Mouse (Mus musculus): ENCODE data around the gene Pnldc1. TPM values are rescaled to one million over a fixed set of nuclear protein-coding genes. Genes with fewer than 3 reads are reported as not detected.
A peak's percentile ranks its signal among the peaks of the same experiment; 100 is the strongest.
"Not testable (repeated sequence)": the region's sequence is repeated elsewhere in the genome, so short reads cannot be mapped to it uniquely, and the experiment has no call there.

Pnldc1 gene
- polyA plus RNA-seq, 1 experiment: 4.5 TPM

GRCm38 (mm10) chr17:12902291-12902690 lies 7.7 kb downstream of the Pnldc1 start:
- H3K4me1 ChIP-seq (ENCODE audit: control insufficient read depth, insufficient read depth, low read length): no peaks in the 10 kb centered on the region
- WGBS: 94% methylated on average over 6 of the region's 6 CpGs
- no peaks in the 10 kb centered on the region for H3K27me3 ChIP-seq (ENCODE audit: control insufficient read depth, insufficient read depth, low read length)
- H3K27ac ChIP-seq (ENCODE audit: insufficient read depth, low read length): no peak overlapping the region
- H3K4me3 ChIP-seq (replicated peaks; ENCODE audit: insufficient read depth, low read depth, low read length): no peak overlapping the region
- DNase-seq: no peak
- TF ChIP-seq POLR2A (IDR thresholded peaks at IDR 0.05; ENCODE audit: borderline replicate concordance, insufficient read depth, low read length) (no peak), CTCF (IDR thresholded peaks at IDR 0.05; ENCODE audit: borderline replicate concordance, insufficient read depth, low read depth, low read length) (no peak)

GRCm38 (mm10) chr17:12898607-12899006 lies 11.4 kb downstream of the Pnldc1 start:
- H3K4me1 ChIP-seq (ENCODE audit: control insufficient read depth, insufficient read depth, low read length); H3K27me3 ChIP-seq (ENCODE audit: control insufficient read depth, insufficient read depth, low read length); H3K27ac ChIP-seq (ENCODE audit: insufficient read depth, low read length); H3K4me3 ChIP-seq (replicated peaks; ENCODE audit: insufficient read depth, low read depth, low read length); DNase-seq: not testable (repeated sequence)
- 22% methylated on average over 2 of the region's 2 CpGs for WGBS

DNA sequence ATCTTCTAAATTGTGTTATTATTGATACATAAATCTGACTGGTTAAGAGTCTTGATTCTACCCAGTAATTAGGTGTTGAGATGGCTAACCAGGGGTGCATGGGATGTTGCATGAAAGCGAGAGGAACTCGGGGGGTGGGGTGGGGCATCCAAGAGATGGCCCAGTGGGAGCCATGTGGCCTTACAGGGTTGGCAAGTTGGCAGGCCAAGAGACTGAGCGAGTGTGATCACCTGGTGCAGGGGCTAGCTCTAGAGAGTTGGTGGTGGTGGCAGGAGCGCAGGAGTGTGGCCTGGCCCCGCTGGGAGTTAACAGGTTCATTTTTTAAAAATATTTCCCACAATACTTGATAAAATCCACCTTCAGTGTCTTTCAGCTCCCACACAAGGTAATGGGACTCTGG lies 12.4 kb downstream of the Pnldc1 start:
- H3K27ac ChIP-seq (ENCODE audit: insufficient read depth, low read length): no peak overlapping the region
- WGBS: 76% methylated on average over 5 of the region's 5 CpGs

DNA sequence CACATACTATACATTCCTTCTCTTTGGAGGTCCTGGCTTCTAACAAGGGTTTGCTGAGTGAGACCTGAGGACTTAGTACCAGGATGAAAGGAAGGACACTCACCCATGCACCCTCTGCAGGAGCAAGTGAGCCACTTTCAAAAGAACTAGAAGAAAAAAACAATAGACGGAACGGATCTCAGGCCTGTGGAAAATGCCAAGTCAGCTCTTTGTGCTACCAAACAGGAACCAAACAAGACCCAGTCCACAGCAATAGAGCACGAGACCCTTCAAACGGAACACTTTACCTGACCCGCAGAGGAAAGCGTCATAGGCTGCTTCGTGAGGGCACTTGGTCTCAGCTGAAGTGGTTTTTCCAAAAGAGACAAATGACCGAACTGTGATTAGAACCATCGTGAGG lies 18.0 kb downstream of the Pnldc1 start:
- no peak for DNase-seq
- no peaks in the 10 kb centered on the region; the same call in 1 of the 2 replicates for H3K4me1 ChIP-seq (ENCODE audit: control insufficient read depth, insufficient read depth, low read length)
- TF ChIP-seq POLR2A (IDR thresholded peaks at IDR 0.05; ENCODE audit: borderline replicate concordance, insufficient read depth, low read length): no peak
- no peak for TF ChIP-seq CTCF (IDR thresholded peaks at IDR 0.05; ENCODE audit: borderline replicate concordance, insufficient read depth, low read depth, low read length)
- no peaks in the 10 kb centered on the region for H3K27me3 ChIP-seq (ENCODE audit: control insufficient read depth, insufficient read depth, low read length)
- WGBS: 96% methylated on average over 9 of the region's 9 CpGs
- H3K27ac ChIP-seq (ENCODE audit: insufficient read depth, low read length): no peak overlapping the region
- no peak overlapping the region for H3K4me3 ChIP-seq (replicated peaks; ENCODE audit: insufficient read depth, low read depth, low read length)

More for the DNA sequence above, 12.4 kb downstream of the Pnldc1 start:
- TF ChIP-seq POLR2A (IDR thresholded peaks at IDR 0.05; ENCODE audit: borderline replicate concordance, insufficient read depth, low read length) (no peak), CTCF (IDR thresholded peaks at IDR 0.05; ENCODE audit: borderline replicate concordance, insufficient read depth, low read depth, low read length) (no peak)
- no peaks in the 10 kb centered on the region for H3K4me1 ChIP-seq (ENCODE audit: control insufficient read depth, insufficient read depth, low read length)
- H3K27me3 ChIP-seq (ENCODE audit: control insufficient read depth, insufficient read depth, low read length): no peaks in the 10 kb centered on the region
- DNase-seq: no peak
- no peak overlapping the region for H3K4me3 ChIP-seq (replicated peaks; ENCODE audit: insufficient read depth, low read depth, low read length)

DNA sequence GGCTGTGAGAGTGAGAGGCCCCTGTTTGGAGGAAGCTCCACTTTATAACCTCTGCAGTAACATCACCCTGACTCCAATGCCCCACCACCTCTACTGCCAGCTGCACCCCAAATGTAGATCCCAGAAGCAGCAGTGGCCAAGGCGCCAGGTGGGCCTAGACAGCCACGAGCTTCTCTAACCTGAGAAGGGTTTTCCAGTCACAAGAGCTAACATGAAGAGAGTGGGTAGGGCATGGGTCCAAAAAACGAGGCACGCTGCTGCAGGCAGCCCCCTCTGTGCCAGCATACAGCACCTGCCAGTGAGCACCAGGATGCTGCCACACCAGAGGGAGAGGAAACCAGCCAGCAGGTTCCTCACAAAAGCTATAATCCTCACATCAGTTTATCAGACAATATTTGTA lies 19.0 kb downstream of the Pnldc1 start:
- no peak overlapping the region for H3K27ac ChIP-seq (ENCODE audit: insufficient read depth, low read length)
- TF ChIP-seq CTCF (IDR thresholded peaks at IDR 0.05; ENCODE audit: borderline replicate concordance, insufficient read depth, low read depth, low read length): no peak
- TF ChIP-seq POLR2A (IDR thresholded peaks at IDR 0.05; ENCODE audit: borderline replicate concordance, insufficient read depth, low read length): no peak
- H3K4me1 ChIP-seq (ENCODE audit: control insufficient read depth, insufficient read depth, low read length): no peaks in the 10 kb centered on the region; the same call in 1 of the 2 replicates
- no peak overlapping the region for H3K4me3 ChIP-seq (replicated peaks; ENCODE audit: insufficient read depth, low read depth, low read length)
- WGBS: 32% methylated on average over 4 of the region's 4 CpGs
- H3K27me3 ChIP-seq (ENCODE audit: control insufficient read depth, insufficient read depth, low read length): no peaks in the 10 kb centered on the region
- peak in 1 of 2 experiments; percentile 20 for DNase-seq

DNA sequence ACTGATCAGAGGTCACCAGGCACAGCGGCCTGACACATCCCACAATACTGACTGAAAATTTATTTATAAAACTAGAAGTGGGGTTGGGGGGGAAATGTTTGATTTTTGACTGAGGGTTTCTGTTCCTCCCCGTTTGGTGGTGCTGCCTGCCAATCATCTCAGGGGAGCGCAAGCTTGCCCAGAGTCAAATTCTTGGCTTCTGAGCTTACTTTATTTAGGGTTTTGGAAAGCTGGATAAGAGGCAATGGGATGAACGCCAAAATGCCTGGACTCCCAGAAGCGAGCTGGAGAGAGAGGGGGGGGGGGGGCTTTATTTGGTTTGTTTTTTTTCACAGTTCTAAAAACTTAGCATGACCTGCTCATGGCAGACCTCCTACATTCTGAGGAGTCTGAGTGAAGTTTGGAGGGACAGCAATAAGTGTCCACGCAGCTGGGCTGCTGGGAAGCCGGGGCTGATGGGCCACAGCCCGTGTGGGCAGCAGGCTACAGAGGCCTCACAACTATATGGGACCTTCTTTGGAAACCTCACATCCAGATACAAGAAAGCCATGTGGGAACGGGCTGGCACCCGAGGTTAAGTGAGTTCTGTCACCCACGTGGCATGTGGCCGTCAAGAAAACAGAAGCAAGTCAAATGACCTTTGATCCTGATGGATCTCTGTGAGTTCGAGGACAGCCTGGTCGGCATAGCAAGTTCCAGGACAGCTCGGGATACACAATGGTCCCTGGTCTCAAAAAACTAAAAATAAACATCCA lies 22.8 kb downstream of the Pnldc1 start:
- WGBS: 50% methylated on average over 15 of the region's 15 CpGs
- Histone ChIP-seq H3K4me1 (ENCODE audit: control insufficient read depth, insufficient read depth, low read length) (no peaks in the 10 kb centered on the region; the same call in 1 of the 2 replicates), H3K27ac (ENCODE audit: insufficient read depth, low read length) (no peak overlapping the region), H3K27me3 (ENCODE audit: control insufficient read depth, insufficient read depth, low read length) (no peaks in the 10 kb centered on the region), H3K4me3 (replicated peaks; ENCODE audit: insufficient read depth, low read depth, low read length) (no peak overlapping the region)
- no peak for TF ChIP-seq CTCF (IDR thresholded peaks at IDR 0.05; ENCODE audit: borderline replicate concordance, insufficient read depth, low read depth, low read length)
- no peak for TF ChIP-seq POLR2A (IDR thresholded peaks at IDR 0.05; ENCODE audit: borderline replicate concordance, insufficient read depth, low read length)
- no peak for DNase-seq

- WGBS: 53% methylated on average over 6 of the region's 6 CpGs
- Histone ChIP-seq H3K27me3 (ENCODE audit: control insufficient read depth, insufficient read depth, low read length) (no peaks in the 10 kb centered on the region), H3K4me3 (replicated peaks; ENCODE audit: insufficient read depth, low read depth, low read length) (no peak overlapping the region), H3K4me1 (ENCODE audit: control insufficient read depth, insufficient read depth, low read length) (no peaks in the 10 kb centered on the region; the same call in 1 of the 2 replicates), H3K27ac (ENCODE audit: insufficient read depth, low read length) (no peak overlapping the region)
- no peak for DNase-seq
- no peak for TF ChIP-seq POLR2A (IDR thresholded peaks at IDR 0.05; ENCODE audit: borderline replicate concordance, insufficient read depth, low read length)
- TF ChIP-seq CTCF (IDR thresholded peaks at IDR 0.05; ENCODE audit: borderline replicate concordance, insufficient read depth, low read depth, low read length): no peak
Observed at GRCm38 (mm10) chr17:12886620-12887019, 23.4 kb downstream of the Pnldc1 start.

DNA sequence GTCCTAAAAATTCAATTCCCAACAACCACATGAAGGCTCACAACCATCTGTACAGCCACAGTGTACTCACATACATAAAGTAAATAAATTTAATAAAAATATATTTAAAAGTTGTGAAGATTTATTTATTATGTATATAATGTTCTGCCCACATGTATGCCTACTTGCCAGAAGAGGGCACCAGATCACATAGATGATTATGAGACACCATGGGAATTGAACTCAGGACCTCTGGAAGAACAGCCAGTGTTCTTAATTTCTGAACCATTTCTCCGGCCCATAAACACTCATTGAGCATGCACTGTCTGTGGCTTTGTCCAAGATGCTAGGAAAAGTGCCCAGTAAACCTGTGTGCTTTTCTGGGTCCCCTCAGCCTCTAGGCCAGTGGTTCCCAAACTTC lies 28.8 kb downstream of the Pnldc1 start:
- Histone ChIP-seq H3K27me3 (ENCODE audit: control insufficient read depth, insufficient read depth, low read length) (no peaks in the 10 kb centered on the region), H3K27ac (ENCODE audit: insufficient read depth, low read length) (no peak overlapping the region), H3K4me1 (ENCODE audit: control insufficient read depth, insufficient read depth, low read length) (no peaks in the 10 kb centered on the region), H3K4me3 (replicated peaks; ENCODE audit: insufficient read depth, low read depth, low read length) (no peak overlapping the region)
- 77% methylated on average over 1 of the region's 1 CpGs for WGBS
- DNase-seq: no peak
- TF ChIP-seq CTCF (IDR thresholded peaks at IDR 0.05; ENCODE audit: borderline replicate concordance, insufficient read depth, low read depth, low read length) (no peak), POLR2A (IDR thresholded peaks at IDR 0.05; ENCODE audit: borderline replicate concordance, insufficient read depth, low read length) (no peak)
